Mouse (Mus musculus) heart, adult 11 months (tissue): ENCODE data around the gene Tex21.
A peak's percentile ranks its signal among the peaks of the same experiment; 100 is the strongest.

ENCODE experiments used
- DNase-seq: peaks from one replicate; pipeline ENCODE4 v3.0.0; 2022

The Tex21 gene

GRCm38 (mm10) chr12:76246646-76247045 lies at the start of gene Tex21:
Tex21 (minus strand) TSS chr12:76246746.
- DNase-seq: peak; percentile 11

GRCm38 (mm10) chr12:76293192-76293591 lies 46.6 kb upstream of the Tex21 start:
- DNase-seq: peak; percentile 86

- no peak for DNase-seq
These were observed 43.7 kb upstream of the Tex21 start for GRCm38 (mm10) chr12:76290271-76290670.

GRCm38 (mm10) chr12:76289428-76289827 lies 42.9 kb upstream of the Tex21 start:
- DNase-seq: no peak

GRCm38 (mm10) chr12:76288494-76288893 lies 41.9 kb upstream of the Tex21 start:
- DNase-seq: no peak

GRCm38 (mm10) chr12:76287986-76288385 lies 41.4 kb upstream of the Tex21 start:
- no peak for DNase-seq

- no peak for DNase-seq
These were observed 38.9 kb upstream of the Tex21 start for GRCm38 (mm10) chr12:76285418-76285817.

- no peak for DNase-seq
These were observed 36.1 kb upstream of the Tex21 start for GRCm38 (mm10) chr12:76282532-76283173.

GRCm38 (mm10) chr12:76282132-76282531 lies 35.6 kb upstream of the Tex21 start:
- no peak for DNase-seq

- DNase-seq: no peak
These were observed 34.6 kb upstream of the Tex21 start for GRCm38 (mm10) chr12:76281111-76281660.

GRCm38 (mm10) chr12:76280556-76280955 lies 34.0 kb upstream of the Tex21 start:
- DNase-seq: no peak

GRCm38 (mm10) chr12:76278209-76278608 lies 31.7 kb upstream of the Tex21 start:
- DNase-seq: no peak

- no peak for DNase-seq
These were observed 26.3 kb upstream of the Tex21 start for GRCm38 (mm10) chr12:76272610-76273524.

- no peak for DNase-seq
These were observed 25.0 kb upstream of the Tex21 start for GRCm38 (mm10) chr12:76271516-76271915.

GRCm38 (mm10) chr12:76269196-76269595 lies 22.6 kb upstream of the Tex21 start:
- no peak for DNase-seq

- DNase-seq: no peak
These were observed 22.1 kb upstream of the Tex21 start for GRCm38 (mm10) chr12:76268686-76269085.

GRCm38 (mm10) chr12:76266875-76267274 lies 20.3 kb upstream of the Tex21 start:
- no peak for DNase-seq

- DNase-seq: peak; percentile 83
These were observed 18.5 kb upstream of the Tex21 start for GRCm38 (mm10) chr12:76265001-76265400.

GRCm38 (mm10) chr12:76264325-76264965 lies 17.9 kb upstream of the Tex21 start:
- DNase-seq: peak; percentile 89

- peak; percentile 79 for DNase-seq
These were observed 17.3 kb upstream of the Tex21 start for GRCm38 (mm10) chr12:76263876-76264275.

- DNase-seq: peak; percentile 64
These were observed 16.4 kb upstream of the Tex21 start for GRCm38 (mm10) chr12:76262918-76263317.

- DNase-seq: peak; percentile 21
These were observed 15.0 kb upstream of the Tex21 start for GRCm38 (mm10) chr12:76261556-76261955.

GRCm38 (mm10) chr12:76260673-76261072 lies 14.1 kb upstream of the Tex21 start:
- DNase-seq: peak; percentile 24
